Mouse (Mus musculus) gastrocnemius, postnatal 4 days (tissue): Measurements from ENCODE around the gene Nfatc4. TPM values are rescaled to one million over a fixed set of nuclear protein-coding genes. Genes with fewer than 3 reads are reported as not detected.

Experiments
- DNase-seq, 2 experiments: peaks; one replicate each; pipeline ENCODE4 v3.0.0; 2021 to 2022; ENCODE audit warnings: low spot score in 2 of 2, mixed read lengths in 2 of 2
- total RNA-seq, 2 experiments: library from RNA; stranded (reverse); gene quantifications; 2 replicates each; pipeline ENCODE4 v1.2.3; 2021

Gene Nfatc4
- total RNA-seq, 2 experiments from 2014 or later = 23.0 to 26.0 TPM

- DNase-seq = no peak
Observed at GRCm38 (mm10) chr14:55850885-55851284, 27.9 kb downstream of the Nfatc4 start.

- DNase-seq = no peak
Observed at GRCm38 (mm10) chr14:55852646-55853551, 30.0 kb downstream of the Nfatc4 start.

GRCm38 (mm10) chr14:55853621-55854285 lies 30.8 kb downstream of the Nfatc4 start, which contains the start of gene Nynrin:
Gene Nynrin (plus strand): TSS chr14:55854010.
- peak; percentile 56 to 85 for DNase-seq

GRCm38 (mm10) chr14:55854406-55855100 lies 31.6 kb downstream of the Nfatc4 start:
- no peak for DNase-seq

- DNase-seq = peak in 1 of 2 experiments; percentile 51
Observed at GRCm38 (mm10) chr14:55855101-55855561, 32.2 kb downstream of the Nfatc4 start.

- no peak for DNase-seq
Observed at GRCm38 (mm10) chr14:55857588-55857987, 34.6 kb downstream of the Nfatc4 start.

- no peak for DNase-seq
Observed at GRCm38 (mm10) chr14:55862186-55862585, 39.2 kb downstream of the Nfatc4 start.

GRCm38 (mm10) chr14:55862970-55863369 lies 40.0 kb downstream of the Nfatc4 start:
- no peak for DNase-seq

GRCm38 (mm10) chr14:55863773-55864172 lies 40.8 kb downstream of the Nfatc4 start:
- DNase-seq = peak; percentile 62 to 73

- DNase-seq = no peak
Observed at GRCm38 (mm10) chr14:55866962-55867361, 44.0 kb downstream of the Nfatc4 start.

- DNase-seq = no peak
Observed at GRCm38 (mm10) chr14:55868230-55869026, 45.5 kb downstream of the Nfatc4 start.

GRCm38 (mm10) chr14:55869538-55869937 lies 46.6 kb downstream of the Nfatc4 start:
- no peak for DNase-seq

GRCm38 (mm10) chr14:55872039-55872438 lies 49.1 kb downstream of the Nfatc4 start:
- DNase-seq = no peak

- no peak for DNase-seq
Observed at GRCm38 (mm10) chr14:55872551-55872950, 49.6 kb downstream of the Nfatc4 start.

GRCm38 (mm10) chr14:55873242-55873713 lies 50.3 kb downstream of the Nfatc4 start:
- DNase-seq = no peak

GRCm38 (mm10) chr14:55873714-55874683 lies 51.1 kb downstream of the Nfatc4 start:
- peak; percentile 76 to 78 for DNase-seq

- DNase-seq = peak in 1 of 2 experiments; percentile 15
Observed at GRCm38 (mm10) chr14:55877469-55878315, 54.7 kb downstream of the Nfatc4 start.

GRCm38 (mm10) chr14:55878316-55878940 lies 55.5 kb downstream of the Nfatc4 start:
- no peak for DNase-seq
